8 mouse cellular contexts compared by ENCODE assay signal in the genomic region with DNA sequence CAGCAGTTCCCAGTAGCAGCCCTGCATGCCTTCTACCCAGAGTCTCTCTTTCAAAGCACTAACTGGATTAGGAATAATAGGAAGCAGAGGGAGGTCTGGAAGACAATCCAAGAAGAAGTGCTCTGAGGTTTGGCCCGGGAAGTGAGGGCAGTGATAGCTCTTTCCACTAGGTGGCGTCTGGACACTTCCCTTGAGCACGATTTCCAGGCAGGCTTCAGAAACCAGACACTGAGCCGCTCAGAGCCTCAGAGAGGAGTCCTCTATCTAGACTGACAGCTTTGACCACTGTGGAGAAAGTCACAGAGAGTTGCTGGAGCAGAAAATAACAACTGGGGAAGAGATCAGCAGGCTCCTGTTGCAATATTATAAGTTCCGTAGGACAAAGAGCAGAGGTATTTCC. TPM values are rescaled to one million over a fixed set of nuclear protein-coding genes. Genes with fewer than 3 reads are reported as not detected.
DNase-seq lines count a peak whose midpoint lies in the region; ATAC-seq and TF ChIP-seq lines count a peak whose summit lies in the region.
"Had no signal": no experiment of that assay in that cellular context is flagged by ENCODE, and none has a peak within 500 bp of the region (broad histone marks: within the 10 kb centered on the region; RNA-seq: fewer than 3 reads in every experiment).

No protein-coding gene starts in this region.

- TF ChIP-seq CTCF in left cerebral cortex, adult 2 months (IDR thresholded peaks at IDR 0.05), result peak; percentile 88

- no peaks in the 10 kb centered on the region for H3K27me3 ChIP-seq in midbrain, embryonic 11.5 days (ENCODE audit: control insufficient read depth, insufficient read depth, low read length)

- H3K36me3 ChIP-seq in midbrain, embryonic 11.5 days (ENCODE audit: control insufficient read depth, insufficient read depth, low read length), result no peaks in the 10 kb centered on the region

- no peak overlapping the region for H3K9ac ChIP-seq in midbrain, embryonic 11.5 days (ENCODE audit: low read length)

- intact Hi-C loops in left cerebral cortex, adult 2 months (cut with DNase I), result loop anchor here (1.0 to 5.0 kb wide), 2 partner anchors 35 to 1803 kb away; no protein-coding TSS in a partner anchor

- no peaks in the 10 kb centered on the region for H3K9me3 ChIP-seq in midbrain, embryonic 11.5 days (ENCODE audit: control insufficient read depth, low read length)

- peak; percentile 63 for ATAC-seq in activated CD4-positive, CD25-positive, alpha-beta regulatory T cell, adult 4 months
- peak; percentile 91 for ATAC-seq in inflammation-experienced regulatory T-cells, adult 6 months
- peak; percentile 82 for ATAC-seq in midbrain, embryonic 11.5 days (ENCODE audit: low FRiP score)

- 3% methylated on average over 5 of the region's 5 CpGs for WGBS in midbrain, embryonic 11.5 days

- peak; percentile 61 for DNase-seq in cerebellum, adult 9-11 months
- DNase-seq in frontal cortex, postnatal 14 days (ENCODE audit: low spot score in 2 of 2), result peak; percentile 44 to 71
- DNase-seq in left cerebral cortex, adult 2 months (ENCODE audit: extremely low spot score in 1 of 2, low spot score in 2 of 2), result peak; percentile 72 to 79
- peak; percentile 96 for DNase-seq in midbrain, embryonic 11.5 days (ENCODE audit: low spot score, missing footprints)
- DNase-seq in right cerebral cortex, postnatal 4 days, result peak; percentile 65

- H3K4me1 ChIP-seq in midbrain, embryonic 11.5 days (ENCODE audit: control insufficient read depth, insufficient read depth, low read length), result no peaks in the 10 kb centered on the region

- H3K27ac ChIP-seq in left cerebral cortex, adult 2 months, result no peak overlapping the region
- H3K27ac ChIP-seq in midbrain, embryonic 11.5 days (ENCODE audit: low read depth, low read length), result no peak overlapping the region

- no peak overlapping the region for H3K4me3 ChIP-seq in left cerebral cortex, adult 2 months
- no peak overlapping the region for H3K4me3 ChIP-seq in midbrain, embryonic 11.5 days (ENCODE audit: low read depth, low read length)
- H3K4me3 ChIP-seq: myocyte had no signal

- H3K4me2 ChIP-seq in midbrain, embryonic 11.5 days, result no peak overlapping the region

RNA-seq across cellular contexts. Expression of a gene that starts 5.8 kb away (rescaled TPM):
- not detected for polyA plus RNA-seq in activated CD4-positive, CD25-positive, alpha-beta regulatory T cell, adult 4 months (2017; shearing (Covaris generic))
- not detected for polyA plus RNA-seq in inflammation-experienced regulatory T-cells, adult 6 months (2017; shearing (Covaris generic))
- 1 to 10 TPM; 1.5 to 2.6 TPM for total RNA-seq in left cerebral cortex, adult 2 months (2021)
- 0.36 and 1.0 TPM in 2 replicates for polyA plus RNA-seq in midbrain, embryonic 11.5 days (2014; fragmentation: Nextera tagmentation; extraction: Ambion mirVana)
- polyA plus RNA-seq: myocyte had no signal

RNA-seq across cellular contexts. Expression of a gene that starts 40.6 kb away (rescaled TPM):
- polyA plus RNA-seq in activated CD4-positive, CD25-positive, alpha-beta regulatory T cell, adult 4 months (2017; shearing (Covaris generic)), result 10 to 100 TPM; 26.3 to 52.2 TPM
- polyA plus RNA-seq in inflammation-experienced regulatory T-cells, adult 6 months (2017; shearing (Covaris generic)), result 10 to 100 TPM; 21.6 to 52.2 (median 43.3) TPM
- 10 to 100 TPM; 14.0 to 15.6 TPM for total RNA-seq in left cerebral cortex, adult 2 months (2021)
- polyA plus RNA-seq in midbrain, embryonic 11.5 days (2014; fragmentation: Nextera tagmentation; extraction: Ambion mirVana), result 44.2 and 46.0 TPM in 2 replicates
